Mouse (Mus musculus): ENCODE measurements around the gene Gm20388.

DNA sequence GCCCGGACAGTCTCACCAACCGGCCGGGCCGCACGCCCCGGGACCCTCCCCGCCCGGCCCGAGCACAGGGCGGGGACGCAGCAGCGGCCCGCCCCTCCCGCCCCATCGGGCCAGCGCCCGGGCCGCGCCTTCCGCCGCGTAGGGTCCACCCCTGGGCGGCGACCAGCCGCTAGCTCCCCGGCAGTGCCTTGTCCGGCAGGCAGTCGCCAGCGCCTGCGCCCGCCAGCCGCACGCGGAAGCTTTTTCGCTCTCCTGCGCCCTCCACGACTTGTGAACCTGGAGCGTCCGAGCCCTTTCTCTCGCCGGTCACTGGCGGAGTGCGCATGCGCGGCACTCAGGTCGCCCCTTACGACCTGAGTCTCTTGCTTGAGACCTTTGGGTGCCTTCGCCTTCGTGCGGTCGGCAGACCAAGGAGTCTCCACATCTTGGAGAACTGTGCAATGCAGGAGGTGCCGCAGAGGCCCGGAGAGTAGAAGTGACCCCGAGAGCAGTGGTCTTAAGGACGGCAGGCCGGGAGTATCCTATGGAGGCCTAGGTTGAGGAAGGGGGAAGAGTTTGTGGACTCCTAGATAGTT lies 4072.3 kb downstream of the Gm20388 start, which contains the start of gene Abcb10:
- TF ChIP-seq CTCF (IDR thresholded peaks at IDR 0.05; ENCODE audit: low read depth, low read length) (no peak), POLR2A (IDR thresholded peaks at IDR 0.05; ENCODE audit: insufficient read depth, low read length) (peak; percentile 82)

Data from ES-Bruce4 (cell line).